Mouse (Mus musculus): ENCODE measurements at regions not wholly inside any gene's neighbourhood (a gene's known extent, or its start where the extent isn't known, plus 50 kb on each side); places are given as distances from the start of the nearest gene placed in this dataset.

DNA sequence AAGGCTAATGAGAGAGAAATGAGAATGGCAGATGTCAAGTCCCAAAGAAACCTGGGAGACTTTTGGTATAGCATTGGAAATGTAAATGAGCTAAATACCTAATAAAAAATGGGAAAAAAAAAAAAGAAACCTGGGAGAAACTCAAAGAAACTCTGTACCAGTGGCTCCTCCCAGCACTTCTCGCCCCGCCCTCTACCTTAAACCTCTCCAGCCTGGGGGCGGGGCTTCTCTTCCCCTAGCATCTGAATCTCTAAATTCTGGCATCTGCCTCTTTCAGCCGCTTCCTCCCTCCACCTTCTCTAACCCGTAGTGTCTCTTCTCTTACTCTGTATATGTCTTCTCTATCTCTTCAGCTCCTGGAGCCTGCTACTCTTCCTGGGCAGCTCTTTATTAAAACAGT, 53.2 kb downstream of the Gpr6 start:
- intact Hi-C loops (cut with DNase I), result loop anchor here (5.0 to 10.0 kb wide), 2 partner anchors 243 to 656 kb away; no protein-coding TSS in a partner anchor
- DNase-seq, result no peak

DNA sequence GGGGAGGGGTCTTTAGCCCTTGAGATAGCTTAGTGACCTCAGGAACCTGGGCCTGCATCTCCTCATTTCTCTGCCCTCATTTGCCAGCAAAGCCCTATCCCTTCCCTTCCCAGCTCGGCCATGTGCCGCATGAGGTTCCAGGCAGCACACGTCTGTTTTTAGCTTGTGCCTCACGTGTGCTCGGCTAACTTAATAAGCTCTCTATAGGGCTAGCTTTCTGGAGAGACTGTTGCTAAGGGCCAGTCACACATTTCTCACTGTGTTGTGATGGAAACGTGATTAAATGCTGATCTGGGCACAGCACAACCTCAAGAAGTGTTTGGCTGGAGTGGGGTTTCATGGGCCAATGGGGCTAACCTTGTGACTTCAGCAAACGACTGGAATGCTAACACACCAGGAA, 55.5 kb downstream of the Gpr6 start:
- intact Hi-C loops (cut with DNase I), result loop anchor here (5.0 to 10.0 kb wide), 2 partner anchors 246 to 658 kb away; no protein-coding TSS in a partner anchor
- DNase-seq, result no peak

DNA sequence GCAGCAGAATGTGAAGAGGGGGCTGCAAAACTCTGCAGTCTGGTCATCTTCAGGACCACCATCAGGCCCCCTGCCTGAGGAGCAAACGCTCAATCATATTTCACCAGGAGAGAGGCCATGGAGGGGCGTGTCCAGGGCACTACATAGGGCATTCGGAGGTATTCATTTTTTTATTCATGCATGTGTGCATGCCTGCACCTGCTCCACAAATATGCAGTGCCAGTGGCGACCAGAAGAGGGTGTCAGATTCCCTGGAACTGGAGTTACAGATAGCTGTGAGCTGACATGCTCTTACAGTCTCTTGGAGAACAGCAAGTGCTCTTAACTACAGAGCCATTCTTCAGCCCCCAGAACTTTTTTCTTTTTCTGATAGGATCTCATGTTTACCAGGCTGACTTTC, 56.4 kb downstream of the Gpr6 start:
- intact Hi-C loops (cut with DNase I), result loop anchor here (5.0 to 10.0 kb wide), 2 partner anchors 247 to 659 kb away; no protein-coding TSS in a partner anchor
- DNase-seq, result peak; percentile 40 to 56

DNA sequence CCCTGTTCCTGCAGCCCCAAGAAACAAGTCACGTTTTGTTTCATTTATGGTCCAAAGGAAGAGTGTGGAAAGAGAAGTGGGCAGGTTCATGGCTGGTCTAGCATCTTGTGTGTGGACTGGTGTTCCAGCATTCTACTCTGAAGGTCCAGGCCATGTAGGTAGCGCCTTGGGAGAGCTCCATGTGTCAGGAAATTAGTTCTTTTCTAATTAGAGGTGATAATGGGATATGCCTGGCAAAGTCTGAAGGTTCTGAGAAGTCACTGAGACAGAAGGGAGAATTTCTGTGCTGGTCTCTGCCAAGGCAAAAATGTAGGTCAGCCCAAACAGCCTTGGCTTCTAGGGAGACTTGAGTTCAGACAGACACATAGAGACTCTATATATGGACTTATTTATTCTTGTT, 61.5 kb downstream of the Gpr6 start:
- intact Hi-C loops (cut with DNase I), result loop anchor here (10.0 kb wide), 1 partner anchor 664 kb away; no protein-coding TSS in a partner anchor
- DNase-seq, result no peak

DNA sequence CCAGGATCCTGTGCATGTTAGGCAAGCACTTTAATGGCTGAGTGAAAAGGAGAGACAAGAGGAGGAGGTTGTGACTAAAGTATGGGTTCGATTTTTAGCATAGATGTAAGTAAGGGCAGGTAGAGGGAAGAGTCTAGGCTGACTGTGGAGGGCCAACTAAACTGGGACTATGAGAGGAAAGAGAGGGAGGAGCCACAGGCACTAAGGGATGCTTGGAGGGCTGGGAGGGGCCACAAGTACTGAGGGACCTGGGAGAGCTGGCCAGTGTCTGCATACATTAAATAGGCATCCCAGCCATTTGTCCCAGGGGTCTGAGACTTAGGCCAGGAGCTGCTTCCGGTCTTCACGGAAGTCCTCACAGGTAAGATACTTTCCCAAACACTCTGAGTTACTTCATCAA, 64.2 kb downstream of the Gpr6 start:
- no peak for DNase-seq
- intact Hi-C loops (cut with DNase I), result loop anchor here (10.0 kb wide), 1 partner anchor 397 kb away; no protein-coding TSS in a partner anchor

DNA sequence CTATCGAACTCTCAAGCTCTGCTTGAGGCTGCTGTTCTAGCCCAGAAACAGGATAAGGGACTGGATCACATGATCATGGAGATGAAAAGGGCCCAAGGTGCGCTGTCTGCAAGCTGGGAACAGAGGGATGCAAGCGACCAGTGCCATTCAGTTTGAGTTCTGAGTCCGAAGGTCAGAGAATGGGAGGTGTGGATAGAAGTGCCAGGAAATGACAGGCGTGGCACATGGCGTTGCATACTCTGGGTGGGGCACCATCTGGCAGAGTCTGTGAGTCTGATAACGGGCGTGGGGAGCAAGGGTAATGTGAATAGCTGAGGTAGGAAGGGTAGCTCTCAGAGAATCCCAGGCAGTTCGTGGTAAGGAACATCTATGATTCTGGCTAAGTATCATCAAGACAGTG, 65.5 kb downstream of the Gpr6 start:
- no peak for DNase-seq
- intact Hi-C loops (cut with DNase I), result loop anchor here (10.0 kb wide), 1 partner anchor 398 kb away; no protein-coding TSS in a partner anchor

DNA sequence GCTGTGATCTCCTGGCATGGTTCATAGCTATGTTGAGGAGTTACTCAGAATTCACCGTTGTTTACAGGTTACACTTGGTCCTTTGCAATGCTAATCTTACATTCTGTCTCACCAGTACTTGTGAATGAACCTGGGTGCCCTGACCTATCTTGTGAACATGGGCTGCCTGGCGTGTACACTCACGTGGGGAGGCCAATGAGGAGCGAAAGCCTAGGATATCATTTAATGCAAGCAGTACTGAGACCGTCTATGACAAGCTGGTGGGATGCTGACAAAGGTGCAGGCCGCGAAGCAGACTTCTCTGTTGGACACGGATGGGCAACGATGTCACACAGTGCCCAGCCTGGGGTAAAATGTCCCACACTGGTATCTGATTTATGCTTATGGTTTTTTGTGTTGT, 66.3 kb downstream of the Gpr6 start:
- intact Hi-C loops (cut with DNase I), result loop anchor here (10.0 kb wide), 1 partner anchor 399 kb away; no protein-coding TSS in a partner anchor
- DNase-seq, result no peak

DNA sequence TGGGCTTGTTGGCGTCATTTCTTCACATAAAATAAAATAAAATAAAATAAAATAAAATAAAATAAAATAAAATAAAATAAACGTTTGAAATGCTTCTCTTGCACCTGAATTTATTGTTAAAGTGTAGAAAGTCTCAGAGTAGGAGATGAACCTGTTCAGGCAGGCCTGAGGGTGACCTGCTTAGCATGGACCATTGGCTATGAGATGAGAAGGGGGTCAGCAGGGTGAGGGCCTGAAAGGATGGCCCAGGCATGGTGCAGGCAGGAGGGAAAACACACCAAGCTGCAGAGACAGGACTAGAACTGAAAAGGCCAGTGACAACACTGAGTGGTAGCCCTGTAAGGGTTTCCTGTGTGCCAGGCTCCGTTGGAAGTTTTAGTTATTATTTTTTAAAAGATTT, 67.3 kb downstream of the Gpr6 start:
- DNase-seq, result no peak
- intact Hi-C loops (cut with DNase I), result loop anchor here (1.0 to 10.0 kb wide), 4 partner anchors 268 to 501 kb away; no protein-coding TSS in a partner anchor

DNA sequence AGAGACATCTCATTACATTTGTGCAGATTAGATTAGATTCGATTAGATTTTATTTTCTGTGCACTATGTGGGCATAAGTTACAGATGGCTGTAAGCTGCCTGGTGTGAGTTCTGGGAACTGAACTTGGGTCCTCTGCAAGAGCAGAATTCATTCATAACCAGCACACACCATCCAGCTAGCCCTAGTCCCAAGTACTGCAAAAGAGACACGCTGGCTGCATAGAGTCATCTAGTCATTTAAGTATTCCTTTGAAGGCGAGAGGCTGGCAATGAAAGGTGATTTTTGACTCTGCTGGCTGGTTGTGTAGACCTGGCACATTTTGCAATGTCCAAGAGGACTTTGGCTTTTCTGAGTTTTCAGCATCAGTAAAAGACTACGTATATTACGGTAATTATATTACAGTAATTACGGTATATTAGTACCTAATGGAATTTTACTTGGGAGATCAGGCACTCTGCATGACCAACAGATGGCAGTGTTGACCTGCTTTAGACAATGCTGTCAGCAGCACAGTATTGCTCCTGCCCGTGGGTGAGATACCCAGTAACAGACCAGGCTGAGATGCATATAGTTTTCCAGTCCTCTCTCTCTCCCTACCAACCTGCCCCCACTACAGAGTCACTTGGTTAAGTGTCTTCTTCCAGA, 67.9 kb downstream of the Gpr6 start:
- DNase-seq, result peak; percentile 82 to 88
- intact Hi-C loops (cut with DNase I), result loop anchor here (1.0 to 10.0 kb wide), 4 partner anchors 268 to 501 kb away; no protein-coding TSS in a partner anchor

DNA sequence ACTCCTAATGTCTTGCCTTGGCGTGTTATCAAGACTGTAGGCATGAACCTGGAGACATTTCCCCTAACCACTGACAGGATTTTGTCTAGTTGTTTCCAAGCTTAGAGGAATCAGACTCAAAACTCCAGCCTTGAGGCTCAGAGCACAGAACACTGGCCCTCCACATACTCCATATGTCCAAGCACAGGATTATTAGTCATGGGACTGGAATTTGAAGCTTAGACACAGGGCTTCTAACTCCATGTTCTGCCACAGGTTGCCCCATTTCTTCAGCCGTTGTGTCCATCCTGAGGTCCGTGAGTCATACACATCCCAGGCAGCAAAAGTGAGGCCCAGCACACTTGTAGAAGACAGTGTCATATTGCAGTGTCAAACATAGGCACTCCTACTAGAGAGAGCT, 68.9 kb downstream of the Gpr6 start:
- DNase-seq, result no peak
- intact Hi-C loops (cut with DNase I), result loop anchor here (5.0 to 10.0 kb wide), 2 partner anchors 269 to 402 kb away; no protein-coding TSS in a partner anchor

DNA sequence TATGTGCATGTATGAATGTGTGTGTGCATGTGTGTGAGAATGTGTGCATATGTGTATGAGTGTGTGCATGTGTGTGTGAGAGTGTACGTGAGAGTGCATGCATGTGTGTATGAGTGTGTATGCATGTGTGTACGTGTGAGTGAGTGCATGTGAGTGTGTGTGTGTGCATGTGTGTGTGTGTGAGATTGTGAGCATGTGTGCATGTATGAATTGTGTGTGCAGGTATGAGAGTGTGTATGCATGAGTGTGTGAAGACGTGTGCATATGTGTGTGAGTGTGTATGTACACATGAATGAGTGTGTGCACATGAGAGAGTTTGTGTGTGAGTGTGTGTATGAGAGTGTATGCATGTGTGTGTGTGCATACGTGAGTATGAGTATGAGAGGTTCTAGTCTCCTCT, 71.1 kb downstream of the Gpr6 start:
- intact Hi-C loops (cut with DNase I), result loop anchor here (5.0 to 10.0 kb wide), 2 partner anchors 271 to 404 kb away; no protein-coding TSS in a partner anchor
- no peak for DNase-seq

DNA sequence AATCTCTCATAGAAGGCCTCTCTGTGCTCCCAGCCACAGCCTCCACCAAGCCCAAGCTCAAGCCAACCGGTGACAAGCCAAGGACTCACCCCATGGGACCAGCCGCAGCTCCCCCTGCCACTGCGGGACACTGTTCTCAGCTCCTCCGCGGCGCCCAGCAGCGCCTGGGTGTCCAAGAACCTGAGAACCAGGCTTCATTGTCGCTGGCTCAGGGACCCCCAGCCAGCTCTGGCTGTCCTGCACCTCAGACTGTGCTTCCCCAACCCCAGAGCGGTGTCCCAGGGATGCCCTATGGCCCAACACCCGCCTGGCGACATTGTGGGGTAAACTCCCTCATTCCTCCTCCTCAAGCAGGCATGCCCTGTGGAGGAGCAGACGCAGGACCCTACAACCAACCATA, 72.6 kb downstream of the Gpr6 start:
- intact Hi-C loops (cut with DNase I), result no loop called here
- DNase-seq, result no peak

DNA sequence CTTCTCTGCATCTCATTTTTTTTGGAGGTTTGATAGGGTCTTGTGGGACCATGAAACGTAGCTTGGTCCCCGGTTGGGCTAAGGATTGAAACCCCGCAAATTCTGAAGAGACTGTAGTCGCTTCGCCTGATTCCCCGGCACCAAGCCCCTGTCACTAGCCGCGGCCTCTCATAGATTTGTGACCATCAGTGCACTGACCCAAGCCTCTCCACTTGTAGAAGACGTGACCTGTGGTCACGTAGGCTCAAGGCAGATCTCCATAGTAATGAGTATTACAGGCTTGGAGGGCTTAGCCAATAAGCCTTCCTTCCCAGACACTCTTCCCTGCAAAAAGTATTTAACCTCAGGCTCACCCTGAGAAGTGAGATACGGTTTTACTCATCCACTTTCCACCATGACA, 73.3 kb downstream of the Gpr6 start:
- no peak for DNase-seq
- intact Hi-C loops (cut with DNase I), result no loop called here

DNA sequence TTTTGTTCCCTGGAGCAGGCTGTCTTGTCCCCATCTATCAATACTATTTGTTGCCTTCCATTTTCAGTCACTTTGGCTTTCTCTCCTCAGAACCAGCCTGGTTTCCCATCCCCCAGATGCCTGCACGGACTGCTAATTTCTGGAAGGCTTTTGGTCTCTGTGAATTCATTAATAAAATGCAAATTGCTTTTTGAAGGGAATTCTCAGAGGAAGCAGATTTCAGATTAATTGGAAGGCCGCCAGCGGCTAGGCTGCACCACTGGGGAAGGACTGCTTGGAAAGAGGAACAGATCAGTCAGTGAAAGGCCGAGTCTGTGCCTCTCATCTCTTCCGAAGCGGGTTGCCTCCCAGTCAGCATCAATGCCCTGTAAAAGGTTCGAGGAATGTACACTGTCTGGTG, 73.8 kb downstream of the Gpr6 start:
- intact Hi-C loops (cut with DNase I), result no loop called here

DNA sequence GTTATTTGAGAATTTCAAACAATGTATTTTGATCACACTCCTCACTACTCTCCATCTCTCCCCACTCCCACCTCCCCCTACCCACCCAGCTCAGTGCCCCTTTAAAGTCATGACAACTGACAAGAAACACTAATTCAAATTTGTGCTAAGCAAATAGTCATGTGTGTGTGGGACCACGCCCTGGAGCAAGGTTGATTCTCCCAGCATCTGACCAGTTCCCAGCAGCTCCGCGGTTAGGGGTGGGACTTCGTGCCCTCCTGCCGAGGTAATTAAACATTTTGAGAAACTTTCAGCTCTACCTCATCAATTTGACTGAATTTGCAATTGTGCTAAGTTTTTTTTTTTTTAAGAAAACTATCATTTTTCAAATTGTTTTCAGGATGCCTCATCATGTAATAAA, 74.5 kb downstream of the Gpr6 start:
- intact Hi-C loops (cut with DNase I), result no loop called here
- no peak for DNase-seq

More for the DNA sequence above, 73.8 kb downstream of the Gpr6 start:
- DNase-seq, result peak; percentile 10 to 13

Data from heart, postnatal 10 days (tissue).